In the genomic region with DNA sequence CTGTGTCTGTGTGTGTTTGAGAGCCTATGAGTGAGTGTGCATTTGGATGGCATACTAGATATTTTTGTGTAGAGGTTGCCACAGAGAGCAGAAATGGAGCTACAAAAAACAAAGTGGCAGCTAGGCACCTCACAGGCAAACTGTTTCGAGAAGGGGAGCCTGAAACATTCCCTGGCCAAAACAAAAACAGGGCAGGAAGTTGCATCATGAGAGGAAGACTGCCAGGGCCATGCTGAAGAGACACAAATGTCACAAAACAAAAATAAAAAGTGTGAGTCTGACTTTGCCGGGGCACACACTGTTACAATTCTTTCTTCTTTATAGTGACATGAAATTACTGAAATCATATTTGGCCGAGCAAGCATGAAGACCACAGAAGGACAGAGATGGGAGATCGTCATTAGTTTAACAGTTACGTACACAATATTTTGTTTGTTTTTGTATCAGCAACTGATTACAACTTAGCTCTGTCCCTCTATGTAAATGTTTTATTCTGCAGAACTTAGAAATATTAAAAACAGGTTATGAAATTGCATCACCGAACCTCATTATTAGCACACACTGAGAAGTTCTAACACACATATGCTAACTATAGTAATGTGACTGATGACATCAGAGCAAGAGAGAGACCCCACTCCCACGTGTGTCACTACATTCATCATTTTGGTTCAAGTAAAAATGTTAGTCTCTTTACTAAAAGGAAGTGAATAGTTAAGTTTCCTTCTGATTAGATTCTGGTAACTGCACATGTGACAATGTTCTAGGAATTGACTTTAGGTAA, we compare ENCODE assay signal across 14 mouse cellular contexts.
DNase-seq lines count a peak whose midpoint lies in the region; ATAC-seq and TF ChIP-seq lines count a peak whose summit lies in the region.
"Had no signal": no experiment of that assay in that cellular context is flagged by ENCODE, and none has a peak within 500 bp of the region (broad histone marks: within the 10 kb centered on the region; RNA-seq: fewer than 3 reads in every experiment).

No protein-coding gene starts in this region.

- peaks cover 7% of the 10 kb centered on the region; the same call in 1 of the 2 replicates for H3K4me1 ChIP-seq in heart, embryonic 11.5 days (ENCODE audit: control insufficient read depth, insufficient read depth, low read length)
- H3K4me1 ChIP-seq in lung, embryonic 14.5 days (ENCODE audit: insufficient read depth), result peaks cover 10% of the 10 kb centered on the region
- H3K4me1 ChIP-seq in lung, adult 2 months (ENCODE audit: control insufficient read depth, insufficient read depth, low read length), result peaks cover 20% of the 10 kb centered on the region

- no peak for TF ChIP-seq CTCF in lung, embryonic 14.5 days (IDR thresholded peaks at IDR 0.05; ENCODE audit: low read depth)
- TF ChIP-seq CTCF in lung, adult 2 months (IDR thresholded peaks at IDR 0.05; ENCODE audit: insufficient read depth, low read length), result no peak

- no peak overlapping the region for H3K4me3 ChIP-seq in heart, embryonic 11.5 days (ENCODE audit: low read depth, low read length)
- no peak overlapping the region for H3K4me3 ChIP-seq in lung, embryonic 14.5 days (ENCODE audit: low read depth, low read length)
- no peak overlapping the region for H3K4me3 ChIP-seq in lung, adult 2 months (replicated peaks; ENCODE audit: extremely low read depth, low read depth, low read length)
- H3K4me3 ChIP-seq: heart, embryonic 15.5 days; limb, embryonic 15.5 days; midbrain, embryonic 15.5 days had no signal

- intact Hi-C loops in left cerebral cortex, postnatal 4 days (cut with DNase I), result no loop called here

- H3K27ac ChIP-seq in heart, embryonic 11.5 days (ENCODE audit: low read depth, low read length), result no peak overlapping the region
- H3K27ac ChIP-seq in lung, embryonic 14.5 days (ENCODE audit: low read depth), result no peak overlapping the region
- H3K27ac ChIP-seq: hindbrain, embryonic 14.5 days; limb, embryonic 15.5 days; midbrain, embryonic 15.5 days had no signal

- TF ChIP-seq POLR2A in lung, adult 2 months (IDR thresholded peaks at IDR 0.05; ENCODE audit: borderline replicate concordance, extremely low read depth, low read depth, low read length), result no peak

- ATAC-seq in heart, embryonic 11.5 days (replicated peaks; ENCODE audit: insufficient number of reproducible peaks, low FRiP score, low TSS enrichment), result no peak
- no peak for ATAC-seq in lung, embryonic 14.5 days (ENCODE audit: insufficient read depth)
- ATAC-seq: forebrain, embryonic 14.5 days; midbrain, embryonic 15.5 days had no signal

- H3K4me2 ChIP-seq in heart, embryonic 11.5 days, result no peak overlapping the region
- no peak overlapping the region for H3K4me2 ChIP-seq in lung, embryonic 14.5 days
- H3K4me2 ChIP-seq: heart, embryonic 15.5 days; hindbrain, embryonic 14.5 days; limb, embryonic 15.5 days; midbrain, embryonic 15.5 days had no signal

- no peak overlapping the region for H3K9ac ChIP-seq in heart, embryonic 11.5 days (ENCODE audit: low read depth, low read length)
- no peak overlapping the region for H3K9ac ChIP-seq in lung, embryonic 14.5 days
- H3K9ac ChIP-seq: heart, embryonic 15.5 days; hindbrain, embryonic 14.5 days; limb, embryonic 15.5 days; midbrain, embryonic 15.5 days had no signal

- H3K36me3 ChIP-seq in heart, embryonic 11.5 days (ENCODE audit: control insufficient read depth, insufficient read depth, low read length), result no peaks in the 10 kb centered on the region
- no peaks in the 10 kb centered on the region for H3K36me3 ChIP-seq in lung, embryonic 14.5 days (ENCODE audit: insufficient read depth)
- H3K36me3 ChIP-seq: heart, embryonic 15.5 days; limb, embryonic 15.5 days; midbrain, embryonic 15.5 days had no signal

- WGBS in heart, embryonic 11.5 days (ENCODE audit: insufficient replicate concordance), result 68% methylated on average over 7 of the region's 7 CpGs
- 54% methylated on average over 7 of the region's 7 CpGs for WGBS in lung, embryonic 14.5 days
- WGBS in lung, adult 2 months, result 43% methylated on average over 7 of the region's 7 CpGs

- H3K27me3 ChIP-seq in heart, embryonic 11.5 days (ENCODE audit: control insufficient read depth, insufficient read depth, low read length), result no peaks in the 10 kb centered on the region
- H3K27me3 ChIP-seq in lung, embryonic 14.5 days (ENCODE audit: insufficient read depth, low read length), result no peaks in the 10 kb centered on the region
- H3K27me3 ChIP-seq: heart, embryonic 15.5 days; limb, embryonic 15.5 days; midbrain, embryonic 15.5 days had no signal

- no peaks in the 10 kb centered on the region for H3K9me3 ChIP-seq in heart, embryonic 11.5 days (replicated peaks; ENCODE audit: control insufficient read depth, low read length)
- H3K9me3 ChIP-seq in lung, embryonic 14.5 days (ENCODE audit: low read depth, low read length), result no peaks in the 10 kb centered on the region
- H3K9me3 ChIP-seq: heart, embryonic 15.5 days; limb, embryonic 15.5 days; midbrain, embryonic 15.5 days had no signal

- DNase-seq in adrenal gland, adult 2 months, result peak; percentile 41
- no peak for DNase-seq in adrenal gland, postnatal 4 days (ENCODE audit: low spot score in 2 of 2)
- peak; percentile 69 for DNase-seq in heart, adult 8-10 months (ENCODE audit: low spot score)
- peak; percentile 22 for DNase-seq in lung, embryonic 14.5 days
- no peak for DNase-seq in lung, adult 2 months
- peak; percentile 56 for DNase-seq in lung, postnatal 25 days (ENCODE audit: low spot score)
- no peak for DNase-seq in left cerebral cortex, postnatal 4 days
- DNase-seq: cerebellum, postnatal 25 days had no signal

Comparison
In these comparisons a context has a peak if more than half of its experiments do, and no peak if none do; other contexts are left out.
1. DNase-seq: peak in adrenal gland, adult 2 months (single experiment), heart, adult 8-10 months (single experiment), lung, embryonic 14.5 days (single experiment) and lung, postnatal 25 days (single experiment); none in adrenal gland, postnatal 4 days (0 of 2), lung, adult 2 months (single experiment) and left cerebral cortex, postnatal 4 days (single experiment).